9 mouse cellular contexts compared by ENCODE assay signal in genomic region chr2:33347607-33348006, GRCm38 (mm10). TPM values are rescaled to one million over a fixed set of nuclear protein-coding genes. Genes with fewer than 3 reads are reported as not detected.
DNase-seq lines count a peak whose midpoint lies in the region; ATAC-seq and TF ChIP-seq lines count a peak whose summit lies in the region.
"Had no signal": no experiment of that assay in that cellular context is flagged by ENCODE, and none has a peak within 500 bp of the region (broad histone marks: within the 10 kb centered on the region; RNA-seq: fewer than 3 reads in every experiment).

No protein-coding gene starts in this region.

- peak; percentile 63 for DNase-seq in forebrain, postnatal 0 days
- DNase-seq in lung, adult 2 months = peak; percentile 35
- DNase-seq in lung, postnatal 25 days (ENCODE audit: low spot score) = no peak
- DNase-seq in ZHBTc4 (ENCODE audit: low read depth, low spot score) = peak; percentile 78
- DNase-seq in embryonic facial prominence, embryonic 10.5 days (ENCODE audit: low spot score) = peak; percentile 71
- peak; percentile 80 for DNase-seq in lung, postnatal 10 days
- DNase-seq in Muller cell, postnatal 12 days (ENCODE audit: inconsistent ontology term) = no peak

- TF ChIP-seq POLR2A in lung, adult 2 months (IDR thresholded peaks at IDR 0.05; ENCODE audit: borderline replicate concordance, extremely low read depth, low read depth, low read length) = no peak

- H3K9ac ChIP-seq in forebrain, postnatal 0 days = no peak overlapping the region
- no peak overlapping the region for H3K9ac ChIP-seq in forebrain, embryonic 15.5 days (replicated peaks)
- H3K9ac ChIP-seq: neural tube, embryonic 13.5 days had no signal

- ATAC-seq in forebrain, postnatal 0 days = no peak
- ATAC-seq in forebrain, embryonic 15.5 days (replicated peaks) = no peak

- H3K27me3 ChIP-seq in forebrain, postnatal 0 days (ENCODE audit: insufficient read depth, low read length) = no peaks in the 10 kb centered on the region
- no peaks in the 10 kb centered on the region for H3K27me3 ChIP-seq in forebrain, embryonic 15.5 days
- H3K27me3 ChIP-seq in embryonic facial prominence, embryonic 10.5 days (replicated peaks; ENCODE audit: low read depth, poor library complexity, severe bottlenecking) = no peaks in the 10 kb centered on the region
- H3K27me3 ChIP-seq: neural tube, embryonic 13.5 days had no signal

- H3K4me3 ChIP-seq in forebrain, postnatal 0 days (ENCODE audit: low read depth, low read length) = no peak overlapping the region
- no peak overlapping the region for H3K4me3 ChIP-seq in forebrain, embryonic 15.5 days
- H3K4me3 ChIP-seq in lung, adult 2 months (replicated peaks; ENCODE audit: extremely low read depth, low read depth, low read length) = no peak overlapping the region
- H3K4me3 ChIP-seq in embryonic facial prominence, embryonic 10.5 days = no peak overlapping the region
- H3K4me3 ChIP-seq: neural tube, embryonic 13.5 days had no signal

- H3K4me2 ChIP-seq in forebrain, postnatal 0 days (ENCODE audit: low read depth) = no peak overlapping the region
- no peak overlapping the region for H3K4me2 ChIP-seq in forebrain, embryonic 15.5 days (replicated peaks)
- H3K4me2 ChIP-seq: neural tube, embryonic 13.5 days had no signal

- H3K36me3 ChIP-seq in forebrain, postnatal 0 days (ENCODE audit: insufficient read depth) = no peaks in the 10 kb centered on the region
- no peaks in the 10 kb centered on the region for H3K36me3 ChIP-seq in forebrain, embryonic 15.5 days
- no peaks in the 10 kb centered on the region for H3K36me3 ChIP-seq in embryonic facial prominence, embryonic 10.5 days (replicated peaks)
- H3K36me3 ChIP-seq: neural tube, embryonic 13.5 days had no signal

- peaks cover 18% of the 10 kb centered on the region; the same call in 1 of the 2 replicates for H3K4me1 ChIP-seq in forebrain, postnatal 0 days (ENCODE audit: insufficient read depth)
- peaks cover 67% of the 10 kb centered on the region for H3K4me1 ChIP-seq in forebrain, embryonic 15.5 days
- peaks cover 4% of the 10 kb centered on the region; the same call in 1 of the 2 replicates for H3K4me1 ChIP-seq in lung, adult 2 months (ENCODE audit: control insufficient read depth, insufficient read depth, low read length)
- H3K4me1 ChIP-seq in embryonic facial prominence, embryonic 10.5 days = peaks cover 24% of the 10 kb centered on the region

- no peaks in the 10 kb centered on the region for H3K9me3 ChIP-seq in forebrain, postnatal 0 days (ENCODE audit: low read length)
- no peaks in the 10 kb centered on the region for H3K9me3 ChIP-seq in forebrain, embryonic 15.5 days
- no peaks in the 10 kb centered on the region for H3K9me3 ChIP-seq in embryonic facial prominence, embryonic 10.5 days
- H3K9me3 ChIP-seq: neural tube, embryonic 13.5 days had no signal

- H3K27ac ChIP-seq in forebrain, postnatal 0 days (ENCODE audit: low read depth, low read length) = no peak overlapping the region
- no peak overlapping the region for H3K27ac ChIP-seq in forebrain, embryonic 15.5 days (replicated peaks)
- H3K27ac ChIP-seq in embryonic facial prominence, embryonic 10.5 days (replicated peaks) = no peak overlapping the region
- H3K27ac ChIP-seq: neural tube, embryonic 13.5 days had no signal

- 38% methylated on average over 3 of the region's 3 CpGs for WGBS in forebrain, postnatal 0 days
- WGBS in forebrain, embryonic 15.5 days = 31% methylated on average over 3 of the region's 3 CpGs
- 28% methylated on average over 3 of the region's 3 CpGs for WGBS in lung, adult 2 months
- 33% methylated on average over 3 of the region's 3 CpGs for WGBS in embryonic facial prominence, embryonic 10.5 days

- peak; percentile 88 for TF ChIP-seq CTCF in forebrain, postnatal 0 days (IDR thresholded peaks at IDR 0.05; ENCODE audit: low read depth)
- TF ChIP-seq CTCF in lung, adult 2 months (IDR thresholded peaks at IDR 0.05; ENCODE audit: insufficient read depth, low read length) = peak; percentile 69

RNA-seq across cellular contexts. Expression of gene Ralgps1, which starts 23.7 kb away (rescaled TPM):
- total RNA-seq in forebrain, postnatal 0 days (2014; rRNA removed) = 55.0 and 66.9 TPM in 2 replicates
- polyA plus RNA-seq in forebrain, postnatal 0 days (2015; fragmentation: Nextera tagmentation; extraction: Ambion mirVana) = 16.6 and 24.6 TPM in 2 replicates
- 39.1 and 40.5 TPM in 2 replicates for polyA plus RNA-seq in forebrain, embryonic 15.5 days (2015; fragmentation: Nextera tagmentation; extraction: Ambion mirVana)
- polyA plus RNA-seq in lung, adult 2 months (2012; rRNA removed) = 4.7 and 5.9 TPM in 2 replicates
- 4.8 and 5.5 TPM in 2 replicates for polyA plus RNA-seq in embryonic facial prominence, embryonic 10.5 days (2016; fragmentation: Nextera tagmentation; extraction: Ambion mirVana)

Comparison
In these comparisons a context has a peak if more than half of its experiments do, and no peak if none do; other contexts are left out.
1. DNase-seq: peak in forebrain, postnatal 0 days (single experiment), lung, adult 2 months (single experiment), ZHBTc4 (single experiment), embryonic facial prominence, embryonic 10.5 days (single experiment) and lung, postnatal 10 days (single experiment); none in lung, postnatal 25 days (single experiment) and Muller cell, postnatal 12 days (single experiment).